Mouse (Mus musculus): ENCODE measurements around the gene Tcirg1.

Gene Tcirg1

GRCm38 (mm10) chr19:3884325-3884990 is 22.5 kb downstream of the Tcirg1 start:
- no peaks in the 10 kb centered on the region for H3K27me3 ChIP-seq (ENCODE audit: insufficient read depth, low read length)
- TF ChIP-seq POU5F1 (IDR thresholded peaks at IDR 0.05; ENCODE audit: borderline replicate concordance, low read length) (no peak), NANOG (IDR thresholded peaks at IDR 0.05; ENCODE audit: borderline replicate concordance, low read length) (no peak), CTCF (conservative IDR thresholded peaks at IDR 0.05; ENCODE audit: low read length) (no peak)
- peaks cover 95% of the 10 kb centered on the region for H3K36me3 ChIP-seq (ENCODE audit: insufficient read depth, low read length)
- peaks cover 18% of the 10 kb centered on the region for H3K4me1 ChIP-seq (replicated peaks; ENCODE audit: low read depth, low read length)
- H3K9me3 ChIP-seq (ENCODE audit: low read length) = no peaks in the 10 kb centered on the region
- H3K4me3 ChIP-seq (replicated peaks; ENCODE audit: low read length) = no peak overlapping the region

GRCm38 (mm10) chr19:3882214-3882613 is 24.7 kb downstream of the Tcirg1 start:
- Histone ChIP-seq H3K36me3 (ENCODE audit: insufficient read depth, low read length) (peaks cover 94% of the 10 kb centered on the region), H3K9me3 (ENCODE audit: low read length) (no peaks in the 10 kb centered on the region), H3K27me3 (ENCODE audit: insufficient read depth, low read length) (no peaks in the 10 kb centered on the region), H3K4me1 (replicated peaks; ENCODE audit: low read depth, low read length) (peaks cover 28% of the 10 kb centered on the region), H3K4me3 (replicated peaks; ENCODE audit: low read length) (no peak overlapping the region)
- TF ChIP-seq POU5F1 (IDR thresholded peaks at IDR 0.05; ENCODE audit: borderline replicate concordance, low read length) (no peak), CTCF (conservative IDR thresholded peaks at IDR 0.05; ENCODE audit: low read length) (no peak), NANOG (IDR thresholded peaks at IDR 0.05; ENCODE audit: borderline replicate concordance, low read length) (no peak)

GRCm38 (mm10) chr19:3880054-3880848 is 26.7 kb downstream of the Tcirg1 start:
- Histone ChIP-seq H3K36me3 (ENCODE audit: insufficient read depth, low read length) (peaks cover 94% of the 10 kb centered on the region), H3K9me3 (ENCODE audit: low read length) (no peaks in the 10 kb centered on the region), H3K27me3 (ENCODE audit: insufficient read depth, low read length) (no peaks in the 10 kb centered on the region), H3K4me1 (replicated peaks; ENCODE audit: low read depth, low read length) (peaks cover 43% of the 10 kb centered on the region), H3K4me3 (replicated peaks; ENCODE audit: low read length) (no peak overlapping the region)
- TF ChIP-seq CTCF (conservative IDR thresholded peaks at IDR 0.05; ENCODE audit: low read length) (no peak), POU5F1 (IDR thresholded peaks at IDR 0.05; ENCODE audit: borderline replicate concordance, low read length) (no peak), NANOG (IDR thresholded peaks at IDR 0.05; ENCODE audit: borderline replicate concordance, low read length) (no peak)

- Histone ChIP-seq H3K4me3 (replicated peaks; ENCODE audit: low read length) (0 out of 2 replicates have a peak overlapping the region, but pooled peaks have one; percentile 4), H3K4me1 (replicated peaks; ENCODE audit: low read depth, low read length) (peaks cover 58% of the 10 kb centered on the region), H3K36me3 (ENCODE audit: insufficient read depth, low read length) (peaks cover 90% of the 10 kb centered on the region), H3K27me3 (ENCODE audit: insufficient read depth, low read length) (no peaks in the 10 kb centered on the region), H3K9me3 (ENCODE audit: low read length) (no peaks in the 10 kb centered on the region)
- TF ChIP-seq NANOG (IDR thresholded peaks at IDR 0.05; ENCODE audit: borderline replicate concordance, low read length) (no peak), CTCF (conservative IDR thresholded peaks at IDR 0.05; ENCODE audit: low read length) (no peak), POU5F1 (IDR thresholded peaks at IDR 0.05; ENCODE audit: borderline replicate concordance, low read length) (no peak)
These were observed 31.9 kb downstream of the Tcirg1 start for GRCm38 (mm10) chr19:3875045-3875444.

GRCm38 (mm10) chr19:3872373-3872772 is 34.6 kb downstream of the Tcirg1 start:
- peaks cover 85% of the 10 kb centered on the region for H3K36me3 ChIP-seq (ENCODE audit: insufficient read depth, low read length)
- TF ChIP-seq POU5F1 (IDR thresholded peaks at IDR 0.05; ENCODE audit: borderline replicate concordance, low read length) = no peak
- no peak for TF ChIP-seq CTCF (conservative IDR thresholded peaks at IDR 0.05; ENCODE audit: low read length)
- TF ChIP-seq NANOG (IDR thresholded peaks at IDR 0.05; ENCODE audit: borderline replicate concordance, low read length) = no peak
- H3K4me3 ChIP-seq (replicated peaks; ENCODE audit: low read length) = no peak overlapping the region
- no peaks in the 10 kb centered on the region for H3K27me3 ChIP-seq (ENCODE audit: insufficient read depth, low read length)
- no peaks in the 10 kb centered on the region for H3K9me3 ChIP-seq (ENCODE audit: low read length)
- peaks cover 50% of the 10 kb centered on the region for H3K4me1 ChIP-seq (replicated peaks; ENCODE audit: low read depth, low read length)

GRCm38 (mm10) chr19:3871468-3871867 is 35.5 kb downstream of the Tcirg1 start:
- H3K4me3 ChIP-seq (replicated peaks; ENCODE audit: low read length) = no peak overlapping the region
- H3K4me1 ChIP-seq (replicated peaks; ENCODE audit: low read depth, low read length) = peaks cover 44% of the 10 kb centered on the region
- H3K27me3 ChIP-seq (ENCODE audit: insufficient read depth, low read length) = no peaks in the 10 kb centered on the region
- no peak for TF ChIP-seq CTCF (conservative IDR thresholded peaks at IDR 0.05; ENCODE audit: low read length)
- no peak for TF ChIP-seq NANOG (IDR thresholded peaks at IDR 0.05; ENCODE audit: borderline replicate concordance, low read length)
- no peak for TF ChIP-seq POU5F1 (IDR thresholded peaks at IDR 0.05; ENCODE audit: borderline replicate concordance, low read length)
- peaks cover 83% of the 10 kb centered on the region for H3K36me3 ChIP-seq (ENCODE audit: insufficient read depth, low read length)
- no peaks in the 10 kb centered on the region for H3K9me3 ChIP-seq (ENCODE audit: low read length)

GRCm38 (mm10) chr19:3868290-3868689 is 38.6 kb downstream of the Tcirg1 start:
- TF ChIP-seq POU5F1 (IDR thresholded peaks at IDR 0.05; ENCODE audit: borderline replicate concordance, low read length) (no peak), NANOG (IDR thresholded peaks at IDR 0.05; ENCODE audit: borderline replicate concordance, low read length) (no peak), CTCF (conservative IDR thresholded peaks at IDR 0.05; ENCODE audit: low read length) (no peak)
- Histone ChIP-seq H3K9me3 (ENCODE audit: low read length) (no peaks in the 10 kb centered on the region), H3K36me3 (ENCODE audit: insufficient read depth, low read length) (peaks cover 76% of the 10 kb centered on the region), H3K4me1 (replicated peaks; ENCODE audit: low read depth, low read length) (peaks cover 13% of the 10 kb centered on the region), H3K27me3 (ENCODE audit: insufficient read depth, low read length) (no peaks in the 10 kb centered on the region), H3K4me3 (replicated peaks; ENCODE audit: low read length) (no peak overlapping the region)

- no peak for TF ChIP-seq POU5F1 (IDR thresholded peaks at IDR 0.05; ENCODE audit: borderline replicate concordance, low read length)
- TF ChIP-seq CTCF (conservative IDR thresholded peaks at IDR 0.05; ENCODE audit: low read length) = peak; percentile 71
These were observed 42.0 kb downstream of the Tcirg1 start for GRCm38 (mm10) chr19:3864960-3865359.

More at GRCm38 (mm10) chr19:3864960-3865359, 42.0 kb downstream of the Tcirg1 start:
- Histone ChIP-seq H3K9me3 (ENCODE audit: low read length) (no peaks in the 10 kb centered on the region), H3K27me3 (ENCODE audit: insufficient read depth, low read length) (no peaks in the 10 kb centered on the region), H3K4me3 (replicated peaks; ENCODE audit: low read length) (no peak overlapping the region), H3K4me1 (replicated peaks; ENCODE audit: low read depth, low read length) (peaks cover 19% of the 10 kb centered on the region), H3K36me3 (ENCODE audit: insufficient read depth, low read length) (peaks cover 66% of the 10 kb centered on the region)
